Mouse (Mus musculus): ENCODE measurements around the gene Arrb1. TPM values are rescaled to one million over a fixed set of nuclear protein-coding genes. Genes with fewer than 3 reads are reported as not detected.
A peak's percentile ranks its signal among the peaks of the same experiment; 100 is the strongest.

Arrb1 gene
- 59.0 and 91.0 TPM in 2 replicates for total RNA-seq (2014; fragmentation: Nextera tagmentation)
- 70.4 and 96.2 TPM in 2 replicates for total RNA-seq (2017)

DNA sequence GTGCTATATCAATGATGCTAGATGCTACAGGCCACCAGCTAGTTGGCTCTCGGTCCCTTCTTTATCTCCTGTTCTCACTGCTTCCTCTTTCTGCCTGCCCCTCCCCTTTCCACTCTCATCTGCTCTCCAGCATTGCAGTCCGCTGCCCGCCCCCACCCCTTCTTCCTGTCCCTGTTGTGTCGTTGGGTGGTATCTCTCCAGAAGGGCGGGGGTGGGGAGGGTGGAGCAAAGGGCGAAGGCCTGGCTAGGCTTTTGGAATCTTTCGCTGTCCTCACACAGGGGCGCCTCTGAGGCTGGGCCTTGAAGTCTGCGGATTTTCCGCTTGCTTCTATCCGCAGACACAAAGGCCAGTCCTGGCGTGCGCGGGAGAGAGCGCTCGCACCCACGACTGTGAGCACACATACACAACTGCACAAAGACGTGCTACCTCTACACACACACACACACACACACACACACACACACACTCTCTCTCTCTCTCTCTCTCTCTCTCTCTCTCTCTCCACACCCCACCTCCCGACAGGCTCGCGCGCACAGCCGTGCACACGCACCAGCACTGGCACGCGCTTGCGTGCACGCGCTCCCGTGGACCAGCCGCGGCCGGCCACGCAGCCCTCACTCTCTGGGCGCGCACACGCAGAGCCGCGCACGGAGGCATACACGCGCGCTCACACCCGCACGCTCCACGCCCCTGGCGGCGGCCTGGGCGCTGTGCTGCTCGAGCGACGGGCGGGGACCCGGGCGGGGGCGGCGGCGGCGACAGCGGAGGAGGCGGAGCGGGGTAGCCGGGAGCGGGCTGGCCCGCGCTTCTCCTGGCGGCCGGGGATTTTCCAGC lies at the start of gene Arrb1:
TSS of gene Arrb1 (plus strand) at position 566 of the 835 bp plus-strand sequence.
- ATAC-seq (replicated peaks; ENCODE audit: low FRiP score, low TSS enrichment, poor library complexity, severe bottlenecking), result peak; percentile 87

DNA sequence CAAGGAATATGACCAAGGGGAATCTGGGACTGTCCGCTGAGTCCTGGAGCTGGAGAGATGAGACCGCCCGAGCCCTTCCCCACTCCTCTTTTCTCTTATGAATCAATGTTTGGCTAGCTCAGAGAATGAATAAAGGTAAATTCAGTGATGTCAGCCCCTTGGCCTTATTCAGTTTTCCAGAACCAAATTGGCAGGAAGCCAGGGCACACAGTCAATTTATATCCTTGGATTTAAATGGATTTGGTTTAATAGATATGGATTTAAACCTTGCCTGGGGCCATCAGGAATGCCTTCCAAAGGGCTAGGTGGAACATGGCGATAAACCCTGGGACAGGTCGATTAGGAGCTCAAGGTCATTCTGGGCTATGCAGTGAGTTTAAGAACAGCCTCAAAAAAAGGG lies 45.6 kb upstream of the Arrb1 start:
- no peak for ATAC-seq (replicated peaks; ENCODE audit: low FRiP score, low TSS enrichment, poor library complexity, severe bottlenecking)

DNA sequence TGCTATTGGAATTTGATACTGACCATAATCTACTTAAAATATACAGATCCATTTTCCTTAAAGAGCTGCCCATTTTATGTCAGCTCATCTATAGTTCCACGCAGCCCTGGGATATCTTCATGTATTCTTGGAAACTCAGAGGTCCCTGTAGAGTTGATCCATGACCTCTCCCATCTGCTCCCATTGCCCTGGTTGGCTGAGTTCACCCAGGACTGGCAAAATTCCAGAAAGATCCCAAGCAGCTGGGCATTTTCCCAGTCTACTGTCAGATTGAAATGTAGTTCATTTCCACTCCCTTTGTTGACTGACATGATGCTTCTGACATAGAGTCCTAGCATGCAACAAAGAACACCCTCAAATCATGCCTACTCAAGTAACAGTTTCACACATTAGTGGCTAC lies 36.1 kb upstream of the Arrb1 start:
- no peak for ATAC-seq (replicated peaks; ENCODE audit: low FRiP score, low TSS enrichment, poor library complexity, severe bottlenecking)

DNA sequence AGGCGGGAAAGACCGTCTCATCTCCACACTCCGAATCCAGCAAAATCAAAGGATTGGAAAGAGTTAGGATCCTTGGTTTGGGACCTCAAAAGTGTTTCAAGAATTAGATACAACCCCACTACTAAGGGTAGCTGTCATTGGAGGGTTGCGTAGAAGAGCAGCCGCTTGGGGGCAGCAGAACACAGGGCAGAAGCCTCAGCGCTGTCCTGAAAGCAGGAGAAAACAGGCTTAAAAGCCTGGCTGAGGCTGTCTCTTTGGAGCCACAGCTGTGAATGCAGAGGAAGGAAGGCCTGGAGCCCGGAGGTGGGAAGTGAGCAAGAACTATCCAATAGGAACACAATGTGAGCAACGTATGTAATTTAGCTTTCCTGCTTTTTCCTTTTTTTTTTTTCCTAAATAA lies 35.1 kb upstream of the Arrb1 start:
- ATAC-seq (replicated peaks; ENCODE audit: low FRiP score, low TSS enrichment, poor library complexity, severe bottlenecking), result peak; percentile 91

DNA sequence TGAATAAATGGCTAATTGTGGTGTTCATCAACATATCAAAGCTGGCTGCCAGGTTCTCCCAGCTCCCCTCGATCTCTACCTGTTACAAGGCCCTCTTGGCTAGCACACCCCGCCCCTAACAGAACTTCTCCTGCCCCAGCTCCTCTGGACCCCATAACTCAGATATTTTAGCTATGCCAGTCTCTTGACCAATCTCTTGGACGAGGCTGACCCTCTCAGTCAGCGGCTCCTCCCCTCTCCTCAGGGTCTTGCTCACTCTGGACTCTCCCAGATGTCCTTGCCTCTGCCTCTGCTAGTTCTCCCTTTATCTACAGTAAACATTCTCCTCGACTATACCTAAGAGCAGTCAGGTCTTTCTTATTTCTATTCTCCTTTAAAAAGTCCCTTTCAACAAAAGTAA lies 34.6 kb upstream of the Arrb1 start:
- ATAC-seq (replicated peaks; ENCODE audit: low FRiP score, low TSS enrichment, poor library complexity, severe bottlenecking), result no peak

DNA sequence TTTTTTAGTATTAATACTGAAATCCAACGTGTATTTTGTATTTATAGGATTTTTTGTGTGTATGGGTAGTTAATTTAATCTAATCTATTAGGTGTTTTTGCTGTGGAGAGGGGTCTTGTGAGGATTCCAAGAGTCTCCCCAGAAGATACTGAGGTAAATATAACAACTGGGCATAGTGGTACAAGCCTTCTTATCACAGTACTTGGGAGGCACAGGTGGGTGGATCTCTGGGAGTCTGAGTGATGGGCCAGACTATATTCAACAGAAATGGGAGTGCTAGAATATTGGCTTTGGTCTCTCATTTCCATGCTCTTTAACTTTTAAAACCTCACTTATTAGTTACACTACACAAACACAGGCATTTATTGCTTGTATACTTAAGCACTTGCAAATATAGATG lies 34.1 kb upstream of the Arrb1 start:
- ATAC-seq (replicated peaks; ENCODE audit: low FRiP score, low TSS enrichment, poor library complexity, severe bottlenecking), result no peak

DNA sequence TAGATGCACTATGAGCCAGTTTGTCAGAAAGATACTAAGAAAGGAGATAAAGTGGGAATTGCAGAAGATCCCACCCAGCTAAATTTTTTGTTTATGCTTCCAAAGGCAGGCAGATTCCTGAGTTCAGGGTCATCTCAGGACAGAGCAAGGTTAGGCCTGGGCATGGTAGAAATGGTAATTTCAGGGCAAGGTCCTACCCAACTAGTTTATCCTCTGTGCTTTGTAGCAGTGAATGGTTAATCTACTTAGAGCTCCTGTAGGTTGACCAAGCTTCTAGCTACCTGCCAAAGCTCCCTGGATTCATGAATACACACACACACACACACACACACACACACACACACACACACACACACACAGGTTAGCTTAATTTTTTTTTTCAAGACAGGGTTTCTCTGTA lies 30.7 kb upstream of the Arrb1 start:
- no peak for ATAC-seq (replicated peaks; ENCODE audit: low FRiP score, low TSS enrichment, poor library complexity, severe bottlenecking)

DNA sequence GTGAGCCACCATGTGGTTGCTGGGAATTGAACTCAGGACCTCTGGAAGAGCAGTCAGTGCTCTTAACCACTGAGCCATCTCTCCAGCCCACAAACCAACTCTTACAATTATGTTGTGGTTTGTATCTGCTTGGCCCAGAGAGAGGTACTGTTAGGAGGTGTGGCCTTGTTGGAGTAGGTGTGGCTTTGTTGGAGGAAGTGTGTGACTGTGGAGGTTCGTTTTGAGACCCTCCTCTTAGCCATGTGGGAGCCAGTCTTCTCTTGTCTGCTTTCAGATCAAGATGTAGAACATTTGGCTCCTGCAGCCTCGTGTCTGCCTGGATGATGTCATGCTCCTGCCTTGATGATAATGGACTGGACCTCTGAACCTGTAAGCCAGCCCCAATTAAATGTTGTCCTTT lies 27.1 kb upstream of the Arrb1 start:
- 0 out of 2 replicates have a peak, but pooled peaks have one; percentile 55 for ATAC-seq (replicated peaks; ENCODE audit: low FRiP score, low TSS enrichment, poor library complexity, severe bottlenecking)

DNA sequence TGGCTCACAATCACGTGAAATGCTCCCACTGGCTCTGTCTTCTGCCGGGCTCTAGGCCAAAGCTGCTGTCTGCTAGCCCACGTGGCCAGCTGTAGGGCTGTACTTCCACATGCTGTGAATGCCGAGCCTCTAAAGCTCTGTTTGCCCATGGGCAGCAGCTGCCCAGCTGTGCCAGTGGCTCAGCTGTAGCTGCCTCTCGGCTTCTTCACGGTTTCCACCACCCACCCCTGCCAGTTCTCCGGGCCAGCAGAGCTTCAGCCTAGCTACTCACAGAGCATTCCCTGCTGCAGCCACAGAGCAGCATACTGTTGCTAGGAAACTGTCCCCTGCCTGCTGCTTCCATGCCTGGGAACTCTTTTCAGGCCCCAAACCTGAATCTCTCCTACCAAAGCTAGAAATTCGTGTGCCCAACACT lies 25.2 kb upstream of the Arrb1 start:
- 0 out of 2 replicates have a peak, but pooled peaks have one; percentile 43 for ATAC-seq (replicated peaks; ENCODE audit: low FRiP score, low TSS enrichment, poor library complexity, severe bottlenecking)

DNA sequence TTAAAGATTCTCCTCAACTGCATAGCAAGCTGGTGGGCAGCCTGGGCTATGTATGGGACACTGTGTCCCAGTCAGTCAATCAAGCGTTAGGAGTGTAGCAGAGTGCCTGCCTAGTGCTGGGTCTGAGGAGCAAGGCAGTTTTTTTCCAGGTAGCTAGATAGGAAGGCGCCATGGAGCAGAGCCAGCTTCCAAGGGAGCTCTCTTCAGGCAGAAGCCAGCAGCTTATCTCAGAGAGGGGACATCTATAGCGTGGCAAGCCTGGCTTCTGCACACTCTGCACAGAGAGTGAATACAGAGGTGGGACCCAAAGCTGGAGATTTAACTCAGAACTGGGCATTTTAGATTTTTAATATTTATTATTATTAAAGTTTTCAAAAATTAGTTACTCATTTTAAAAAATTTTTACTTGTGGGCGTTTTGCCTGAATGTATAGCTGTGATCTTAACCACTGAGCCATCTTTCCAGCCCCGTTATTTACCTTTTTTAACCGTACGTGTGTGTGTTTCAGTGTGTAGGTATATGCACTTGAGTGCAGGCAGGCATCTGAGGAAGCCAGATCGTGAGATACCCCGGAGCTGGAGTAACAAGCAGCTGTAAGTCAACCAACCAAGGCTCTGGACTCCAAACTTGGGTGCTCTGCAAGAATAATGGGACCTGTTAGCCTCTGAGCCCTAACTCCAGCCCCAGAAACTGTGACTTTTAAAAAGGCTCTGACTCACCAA lies 19.0 kb upstream of the Arrb1 start:
- peak; percentile 51 for ATAC-seq (replicated peaks; ENCODE audit: low FRiP score, low TSS enrichment, poor library complexity, severe bottlenecking)

DNA sequence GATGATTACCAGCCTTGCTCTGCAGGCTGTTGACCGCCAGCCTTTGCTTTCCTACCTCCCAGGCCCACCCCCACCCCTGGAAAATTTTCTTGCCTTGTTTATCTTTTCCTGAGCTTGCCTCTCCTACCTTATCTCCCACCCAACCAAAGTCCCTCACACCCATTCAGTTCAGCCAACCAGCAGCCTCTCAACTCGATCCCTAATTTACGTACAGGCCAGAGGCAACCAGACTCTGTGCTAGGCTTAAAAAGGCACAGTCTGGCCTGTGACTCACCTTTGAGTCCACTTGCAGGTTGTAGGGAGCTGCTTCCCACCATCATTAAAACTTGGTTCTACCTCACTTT lies 18.5 kb upstream of the Arrb1 start:
- peak; percentile 77; the same call in 1 of the 2 replicates for ATAC-seq (replicated peaks; ENCODE audit: low FRiP score, low TSS enrichment, poor library complexity, severe bottlenecking)

DNA sequence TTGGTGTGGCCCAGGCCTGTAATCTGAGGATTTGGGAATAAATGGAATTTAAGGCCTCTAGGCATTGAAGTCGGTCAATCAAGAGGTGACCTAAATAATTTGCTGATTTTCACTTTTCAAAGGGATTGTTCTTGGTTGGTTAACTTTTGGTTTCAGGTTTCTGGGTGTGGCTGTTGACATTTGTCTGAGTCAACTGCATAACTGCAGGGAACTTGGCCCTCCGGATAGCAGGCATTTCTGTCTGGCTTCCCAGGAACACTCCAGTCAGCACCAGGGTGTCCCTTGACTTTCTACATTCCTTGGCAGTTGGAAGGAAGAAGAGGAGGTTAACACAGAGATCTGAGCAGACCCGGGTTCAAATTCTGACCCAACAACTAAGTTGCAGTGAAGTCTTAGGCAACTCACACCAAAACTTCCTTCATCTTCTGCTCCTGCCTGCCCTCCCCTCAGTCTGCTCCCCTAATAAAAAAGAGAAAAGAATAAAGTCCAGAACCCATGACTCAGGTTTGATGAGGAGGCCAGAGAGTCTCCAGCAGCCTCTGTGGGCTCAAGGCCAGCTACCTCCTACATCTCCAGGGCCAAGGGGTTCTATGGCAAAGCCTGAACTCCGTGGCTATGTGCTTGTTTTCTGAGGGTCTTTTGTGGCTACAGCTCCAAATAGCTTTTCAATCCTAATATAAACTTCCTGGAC lies 16.2 kb upstream of the Arrb1 start:
- ATAC-seq (replicated peaks; ENCODE audit: low FRiP score, low TSS enrichment, poor library complexity, severe bottlenecking), result no peak

DNA sequence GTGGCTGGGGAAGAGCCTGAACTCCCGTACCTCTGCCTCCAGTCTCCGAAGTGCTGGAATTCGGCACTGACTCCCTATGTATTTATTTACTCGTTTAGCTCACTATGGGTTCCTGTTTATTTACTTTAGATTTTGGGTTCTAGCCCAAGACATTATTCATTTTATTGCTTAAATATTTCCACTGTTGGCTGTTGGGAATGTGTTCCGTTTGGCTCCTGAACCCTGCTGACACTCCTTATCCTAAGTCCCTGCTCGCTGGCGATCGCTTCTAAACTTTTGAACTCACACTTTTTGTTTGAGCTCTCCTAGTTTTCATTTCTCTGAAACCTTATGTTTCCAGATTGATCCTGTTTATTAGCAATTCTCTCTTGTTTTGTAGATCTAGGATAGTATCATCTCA lies 12.1 kb upstream of the Arrb1 start:
- no peak for ATAC-seq (replicated peaks; ENCODE audit: low FRiP score, low TSS enrichment, poor library complexity, severe bottlenecking)

DNA sequence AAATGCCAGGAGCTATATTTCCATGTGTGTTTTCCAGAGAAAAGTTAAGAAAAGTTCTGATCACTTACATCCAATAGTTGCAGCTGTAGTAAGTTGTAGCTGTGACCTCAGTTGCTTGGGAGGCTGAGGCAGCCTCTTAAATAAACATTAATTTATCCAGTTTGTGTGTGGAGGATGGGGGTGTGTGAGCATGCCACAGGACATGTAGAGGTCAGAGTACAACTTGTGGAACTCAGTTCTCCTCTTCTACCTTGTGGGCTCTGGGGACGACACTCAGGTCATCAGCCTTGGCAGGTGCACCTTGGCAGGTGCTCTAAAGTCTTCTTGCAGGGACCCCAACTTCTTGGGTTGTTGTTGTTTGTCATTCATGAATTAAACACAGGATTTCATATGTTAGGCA lies 11.4 kb upstream of the Arrb1 start:
- ATAC-seq (replicated peaks; ENCODE audit: low FRiP score, low TSS enrichment, poor library complexity, severe bottlenecking), result no peak

DNA sequence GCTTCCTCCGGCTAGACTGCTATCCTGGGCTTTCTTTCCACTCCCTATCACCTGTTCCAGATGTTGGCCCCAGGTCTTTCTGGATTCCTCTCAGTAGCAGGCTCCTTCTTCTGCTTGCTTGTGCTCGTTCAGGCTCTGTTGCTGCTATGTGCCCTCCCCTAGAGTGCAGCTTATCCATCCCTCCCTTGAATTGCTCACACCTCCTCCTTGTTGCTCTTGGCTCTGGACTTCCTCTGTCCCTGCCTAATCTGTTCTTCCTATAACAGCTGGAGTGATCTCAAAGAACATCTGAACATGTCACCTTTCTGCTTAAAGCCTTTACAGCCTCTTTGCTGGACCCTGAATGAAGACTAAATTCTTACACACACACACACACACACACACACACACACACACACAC lies 6.7 kb upstream of the Arrb1 start:
- no peak for ATAC-seq (replicated peaks; ENCODE audit: low FRiP score, low TSS enrichment, poor library complexity, severe bottlenecking)

DNA sequence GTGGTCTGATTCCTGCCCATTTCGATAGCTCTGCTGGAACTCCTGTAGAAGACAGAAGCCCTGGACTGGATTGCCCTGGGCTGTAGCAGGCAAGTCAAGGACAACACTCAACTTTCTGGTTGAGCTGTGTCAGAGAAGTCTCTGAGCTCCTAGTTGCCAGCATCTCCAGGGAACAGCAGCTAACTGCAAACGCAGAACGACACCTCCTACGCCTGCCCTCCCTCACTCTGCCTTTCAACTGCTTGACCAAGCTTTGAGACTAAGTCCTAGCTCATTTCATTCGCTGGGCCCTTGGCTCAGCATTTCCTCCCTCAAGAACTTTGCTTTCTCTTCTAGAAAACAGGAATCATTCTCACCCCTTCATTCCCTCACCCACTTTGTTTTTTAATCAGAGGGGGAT lies 5.9 kb upstream of the Arrb1 start:
- no peak for ATAC-seq (replicated peaks; ENCODE audit: low FRiP score, low TSS enrichment, poor library complexity, severe bottlenecking)

DNA sequence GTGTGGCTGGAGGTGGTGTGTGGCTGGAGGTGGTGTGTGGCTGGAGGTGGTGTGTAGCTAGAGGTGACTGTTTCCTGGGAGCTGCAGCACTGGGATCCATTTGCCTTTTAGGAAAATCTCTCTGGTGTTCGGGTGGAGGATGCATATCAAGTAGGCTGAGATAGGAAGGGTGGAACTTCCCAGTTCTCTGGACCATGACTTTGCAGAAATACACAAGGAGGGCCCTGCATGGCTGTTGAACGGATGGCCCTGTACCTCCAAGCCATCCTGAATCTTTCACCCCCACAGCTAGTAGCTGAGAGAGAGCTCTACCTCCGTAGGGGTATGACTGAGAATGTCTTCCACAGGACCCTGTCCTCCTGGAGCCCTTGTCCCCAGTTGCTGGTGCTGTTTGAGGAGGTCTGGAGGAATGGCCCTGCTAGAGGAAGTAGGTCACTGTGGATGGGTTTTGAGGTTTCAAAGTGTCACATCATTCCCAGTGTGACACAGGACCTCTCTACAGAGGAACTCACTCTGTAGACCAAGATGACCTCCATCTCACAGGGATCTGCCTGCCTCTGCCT lies 3.8 kb upstream of the Arrb1 start:
- no peak for ATAC-seq (replicated peaks; ENCODE audit: low FRiP score, low TSS enrichment, poor library complexity, severe bottlenecking)

DNA sequence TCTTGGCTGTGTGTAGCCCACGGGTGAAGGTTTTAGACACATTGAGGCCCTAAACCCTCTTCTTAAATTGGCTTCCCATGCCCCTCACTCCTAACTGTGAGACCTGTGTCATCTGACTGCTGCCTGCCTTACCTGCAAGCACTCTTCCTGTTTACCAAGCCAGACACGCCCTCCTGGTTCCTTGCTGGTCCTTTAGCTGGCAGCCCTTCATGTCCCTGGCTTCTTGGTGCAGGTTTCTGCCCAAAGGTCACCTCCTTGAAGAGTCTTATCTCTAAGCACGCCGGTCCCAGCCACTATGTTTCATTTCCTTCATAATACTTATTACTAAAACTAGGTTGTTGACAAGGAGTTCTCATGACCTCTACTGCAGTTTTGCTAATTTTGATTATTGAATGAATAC lies 2.7 kb upstream of the Arrb1 start:
- ATAC-seq (replicated peaks; ENCODE audit: low FRiP score, low TSS enrichment, poor library complexity, severe bottlenecking), result no peak

DNA sequence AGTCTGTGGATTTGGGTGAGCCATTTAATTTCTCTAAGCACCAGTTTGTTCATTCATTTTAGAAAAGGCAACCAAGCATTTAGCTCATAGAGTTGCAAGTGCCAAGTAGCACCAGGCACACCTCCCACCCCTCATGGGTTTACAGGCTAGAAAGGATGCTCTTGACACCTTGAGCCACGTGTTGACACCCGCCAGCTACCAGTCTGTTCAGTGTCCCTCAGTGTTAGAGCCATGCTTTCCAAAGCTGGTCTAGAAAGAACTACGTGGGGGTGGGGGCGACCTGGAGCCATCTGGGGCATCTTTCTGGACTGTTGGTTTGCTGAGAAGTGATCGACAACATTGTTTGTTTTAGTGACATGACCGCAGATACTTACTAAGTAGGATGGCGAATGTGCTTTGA lies 1.7 kb upstream of the Arrb1 start:
- ATAC-seq (replicated peaks; ENCODE audit: low FRiP score, low TSS enrichment, poor library complexity, severe bottlenecking), result no peak

DNA sequence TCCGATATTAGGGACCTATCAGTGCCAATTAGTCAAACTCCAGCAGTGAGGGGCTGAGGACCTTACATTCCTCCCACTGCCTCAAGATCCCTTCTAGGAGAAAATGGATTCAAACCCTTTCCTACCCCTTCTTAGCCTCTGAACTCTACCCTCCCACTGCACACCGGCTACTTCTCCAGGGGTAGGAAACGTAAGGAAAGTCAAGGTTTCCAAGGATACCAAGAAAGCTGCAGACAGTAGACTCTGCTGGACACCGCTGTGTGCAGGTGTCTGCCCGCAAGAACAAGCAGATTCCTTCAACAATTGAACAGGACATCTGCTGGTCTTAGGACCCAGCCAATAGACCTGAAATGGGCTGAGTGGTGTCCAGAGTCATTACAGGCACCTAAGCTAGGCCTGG lies 765 bp upstream of the Arrb1 start:
- ATAC-seq (replicated peaks; ENCODE audit: low FRiP score, low TSS enrichment, poor library complexity, severe bottlenecking), result no peak; the same call in 1 of the 2 replicates
